Mouse (Mus musculus) midbrain, embryonic 13.5 days (tissue): ENCODE data around the gene Fam122c. TPM values are rescaled to one million over a fixed set of nuclear protein-coding genes. Genes with fewer than 3 reads are reported as not detected.
A peak's percentile ranks its signal among the peaks of the same experiment; 100 is the strongest.
"Not testable (repeated sequence)": the region's sequence is repeated elsewhere in the genome, so short reads cannot be mapped to it uniquely, and the experiment has no call there.

Experiments
- ATAC-seq: fragments of 200-750 bp; cut with Nextera tagmentation; 2 replicates; pipeline ENCODE4 v1.8.0; 2017; ENCODE audit warnings: mild to moderate bottlenecking, moderate TSS enrichment, moderate library complexity
- H3K27ac ChIP-seq: fragments of 300-500 bp; sonication (generic); 2 replicates; pipeline ENCODE4 v1.5.1; 2015; ENCODE audit warnings: inconsistent platforms, mild to moderate bottlenecking, moderate library complexity
- H3K27me3 ChIP-seq: fragments of 300-500 bp; sonication (generic); 2 replicates; pipeline ENCODE4 v1.6.1; 2015; ENCODE audit warnings: mild to moderate bottlenecking, inconsistent platforms
- H3K36me3 ChIP-seq: fragments of 300-500 bp; sonication (generic); 2 replicates; pipeline ENCODE4 v1.6.1; 2015; ENCODE audit warnings: mild to moderate bottlenecking, inconsistent platforms
- H3K4me1 ChIP-seq: fragments of 300-500 bp; sonication (generic); replicated peaks from 2 replicates; pipeline ENCODE4 v1.6.1; 2015; ENCODE audit warnings: inconsistent platforms
- H3K4me2 ChIP-seq: fragments of 300-500 bp; sonication (generic); replicated peaks from 2 replicates; pipeline ENCODE4 v1.6.1; 2015; ENCODE audit warnings: moderate library complexity, mild to moderate bottlenecking, inconsistent platforms
- H3K4me3 ChIP-seq: fragments of 300-500 bp; sonication (generic); replicated peaks from 2 replicates; pipeline ENCODE4 v1.5.1; 2015; ENCODE audit warnings: mild to moderate bottlenecking, inconsistent platforms
- H3K9ac ChIP-seq: fragments of 300-500 bp; sonication (generic); replicated peaks from 2 replicates; pipeline ENCODE4 v1.6.1; 2015; ENCODE audit warnings: mild to moderate bottlenecking, inconsistent platforms
- H3K9me3 ChIP-seq: fragments of 300-500 bp; sonication (generic); 2 replicates; pipeline ENCODE4 v1.6.1; 2016; ENCODE audit warnings: mild to moderate bottlenecking, inconsistent platforms
- WGBS: fragments of 180-500 bp; shearing (Covaris S2); methylation state at CpG from one replicate; pipeline ENCODE4 v1.1.7; 2015; 5-methylcytosine and 5-hydroxymethylcytosine counted together
- polyA plus RNA-seq: library from polyadenylated mRNA; unstranded; fragments of >200 nt; fragmentation: Nextera tagmentation; extraction: Ambion mirVana; gene quantifications from 2 replicates; pipeline ENCODE4 v1.2.1, GENCODE M21; 2015

The Fam122c gene
- polyA plus RNA-seq, 1 experiment from 2014 or later: not detected

- not testable (repeated sequence) for H3K27me3 ChIP-seq, H3K4me2 ChIP-seq, H3K9me3 ChIP-seq, H3K4me1 ChIP-seq, H3K4me3 ChIP-seq, H3K36me3 ChIP-seq, H3K9ac ChIP-seq, ATAC-seq, H3K27ac ChIP-seq
- 75% methylated on average over 3 of the region's 3 CpGs for WGBS
These were observed 1.6 kb upstream of the Fam122c start for GRCm38 (mm10) chrX:53271628-53272027.

GRCm38 (mm10) chrX:53287924-53288323 is 14.7 kb downstream of the Fam122c start:
- Histone ChIP-seq H3K36me3 (no peaks in the 10 kb centered on the region), H3K9me3 (no peaks in the 10 kb centered on the region), H3K27ac (no peak overlapping the region), H3K9ac (no peak overlapping the region), H3K4me2 (no peak overlapping the region), H3K27me3 (no peaks in the 10 kb centered on the region), H3K4me3 (no peak overlapping the region), H3K4me1 (0 out of 2 replicates have a peak, but pooled peaks cover 2% of the 10 kb centered on the region)
- 86% methylated on average over 5 of the region's 5 CpGs for WGBS
- ATAC-seq: no peak

GRCm38 (mm10) chrX:53320564-53320963 is 47.3 kb downstream of the Fam122c start:
- ATAC-seq: no peak
- H3K4me2 ChIP-seq: no peak overlapping the region
- no peaks in the 10 kb centered on the region for H3K27me3 ChIP-seq
- no peaks in the 10 kb centered on the region for H3K9me3 ChIP-seq
- 60% methylated on average over 2 of the region's 2 CpGs for WGBS
- no peak overlapping the region for H3K4me3 ChIP-seq
- H3K4me1 ChIP-seq: no peaks in the 10 kb centered on the region
- H3K27ac ChIP-seq: no peak overlapping the region
- H3K36me3 ChIP-seq: no peaks in the 10 kb centered on the region
- no peak overlapping the region for H3K9ac ChIP-seq

- no peaks in the 10 kb centered on the region for H3K9me3 ChIP-seq
- no peaks in the 10 kb centered on the region for H3K27me3 ChIP-seq
- H3K9ac ChIP-seq: no peak overlapping the region
- H3K27ac ChIP-seq: no peak overlapping the region
- no peak overlapping the region for H3K4me3 ChIP-seq
- no peak for ATAC-seq
- no peaks in the 10 kb centered on the region for H3K4me1 ChIP-seq
- 74% methylated on average over 4 of the region's 4 CpGs for WGBS
- no peak overlapping the region for H3K4me2 ChIP-seq
- no peaks in the 10 kb centered on the region for H3K36me3 ChIP-seq
These were observed 47.9 kb downstream of the Fam122c start for GRCm38 (mm10) chrX:53321111-53321510.

GRCm38 (mm10) chrX:53330396-53330795 is 57.2 kb downstream of the Fam122c start:
- Histone ChIP-seq H3K4me1 (no peaks in the 10 kb centered on the region), H3K36me3 (no peaks in the 10 kb centered on the region), H3K27me3 (no peaks in the 10 kb centered on the region), H3K4me3 (no peak overlapping the region), H3K4me2 (no peak overlapping the region), H3K9ac (no peak overlapping the region), H3K9me3 (no peaks in the 10 kb centered on the region), H3K27ac (no peak overlapping the region)
- no peak for ATAC-seq
- 92% methylated on average over 4 of the region's 4 CpGs for WGBS

- Histone ChIP-seq H3K4me3 (no peak overlapping the region), H3K4me2 (no peak overlapping the region), H3K27me3 (no peaks in the 10 kb centered on the region), H3K4me1 (no peaks in the 10 kb centered on the region), H3K27ac (no peak overlapping the region), H3K9ac (no peak overlapping the region), H3K9me3 (no peaks in the 10 kb centered on the region), H3K36me3 (no peaks in the 10 kb centered on the region)
- no peak for ATAC-seq
These were observed 64.1 kb downstream of the Fam122c start for GRCm38 (mm10) chrX:53337355-53337754.

GRCm38 (mm10) chrX:53341531-53341930 is 68.3 kb downstream of the Fam122c start:
- no peaks in the 10 kb centered on the region for H3K9me3 ChIP-seq
- no peak for ATAC-seq
- H3K4me3 ChIP-seq: no peak overlapping the region
- H3K4me2 ChIP-seq: no peak overlapping the region
- no peak overlapping the region for H3K27ac ChIP-seq
- H3K27me3 ChIP-seq: no peaks in the 10 kb centered on the region
- no peaks in the 10 kb centered on the region for H3K36me3 ChIP-seq
- no peaks in the 10 kb centered on the region for H3K4me1 ChIP-seq
- H3K9ac ChIP-seq: no peak overlapping the region
- WGBS: 67% methylated on average over 2 of the region's 2 CpGs

- H3K36me3 ChIP-seq: peaks cover 27% of the 10 kb centered on the region; the same call in 1 of the 2 replicates
- ATAC-seq: no peak
- no peaks in the 10 kb centered on the region for H3K4me1 ChIP-seq
- no peaks in the 10 kb centered on the region for H3K9me3 ChIP-seq
- no peak overlapping the region for H3K9ac ChIP-seq
- WGBS: 93% methylated on average over 4 of the region's 4 CpGs
- no peak overlapping the region for H3K27ac ChIP-seq
- no peak overlapping the region for H3K4me3 ChIP-seq
- no peaks in the 10 kb centered on the region for H3K27me3 ChIP-seq
- H3K4me2 ChIP-seq: no peak overlapping the region
These were observed 75.2 kb downstream of the Fam122c start for GRCm38 (mm10) chrX:53348374-53348773.

- H3K27ac ChIP-seq: no peak overlapping the region
- H3K36me3 ChIP-seq: no peaks in the 10 kb centered on the region
- no peaks in the 10 kb centered on the region for H3K27me3 ChIP-seq
- H3K4me1 ChIP-seq: peaks cover 5% of the 10 kb centered on the region; the same call in 1 of the 2 replicates
- 87% methylated on average over 7 of the region's 7 CpGs for WGBS
- no peak for ATAC-seq
- no peaks in the 10 kb centered on the region for H3K9me3 ChIP-seq
- no peak overlapping the region for H3K9ac ChIP-seq
- no peak overlapping the region for H3K4me3 ChIP-seq
- H3K4me2 ChIP-seq: no peak overlapping the region
These were observed 91.6 kb downstream of the Fam122c start for GRCm38 (mm10) chrX:53364668-53365383.

GRCm38 (mm10) chrX:53369534-53370365 is 96.5 kb downstream of the Fam122c start:
- Histone ChIP-seq H3K27ac (peak overlapping the region; percentile 84), H3K9ac (peak overlapping the region; percentile 77), H3K4me1 (peaks cover 5% of the 10 kb centered on the region; the same call in 1 of the 2 replicates), H3K36me3 (no peaks in the 10 kb centered on the region), H3K4me2 (peak overlapping the region; percentile 61), H3K4me3 (peak overlapping the region; percentile 60), H3K9me3 (no peaks in the 10 kb centered on the region), H3K27me3 (no peaks in the 10 kb centered on the region)
- 24% methylated on average over 25 of the region's 25 CpGs for WGBS
- ATAC-seq: peak; percentile 92

GRCm38 (mm10) chrX:53370366-53370740 is 97.1 kb downstream of the Fam122c start, which contains the start of gene Mospd1:
TSS of gene Mospd1 (minus strand) at chrX:53370502.
- peak within 1 kb of the TSS; percentile 60 for H3K4me3 ChIP-seq
- H3K4me2 ChIP-seq: peak within 1 kb of the TSS; percentile 61
- ATAC-seq: peak; percentile 98
- WGBS: 21% methylated on average over 7 of the region's 15 CpGs
- H3K36me3 ChIP-seq: no peaks in the 10 kb centered on the region
- H3K9me3 ChIP-seq: no peaks in the 10 kb centered on the region
- H3K27ac ChIP-seq: peak within 1 kb of the TSS; percentile 84
- no peaks in the 10 kb centered on the region for H3K27me3 ChIP-seq
- peaks cover 5% of the 10 kb centered on the region; the same call in 1 of the 2 replicates for H3K4me1 ChIP-seq
- peak within 1 kb of the TSS; percentile 77 for H3K9ac ChIP-seq
